Mouse (Mus musculus): Measurements from ENCODE around the gene Cct8.
"Not testable (repeated sequence)": the region's sequence is repeated elsewhere in the genome, so short reads cannot be mapped to it uniquely, and the experiment has no call there.

Gene Cct8

DNA sequence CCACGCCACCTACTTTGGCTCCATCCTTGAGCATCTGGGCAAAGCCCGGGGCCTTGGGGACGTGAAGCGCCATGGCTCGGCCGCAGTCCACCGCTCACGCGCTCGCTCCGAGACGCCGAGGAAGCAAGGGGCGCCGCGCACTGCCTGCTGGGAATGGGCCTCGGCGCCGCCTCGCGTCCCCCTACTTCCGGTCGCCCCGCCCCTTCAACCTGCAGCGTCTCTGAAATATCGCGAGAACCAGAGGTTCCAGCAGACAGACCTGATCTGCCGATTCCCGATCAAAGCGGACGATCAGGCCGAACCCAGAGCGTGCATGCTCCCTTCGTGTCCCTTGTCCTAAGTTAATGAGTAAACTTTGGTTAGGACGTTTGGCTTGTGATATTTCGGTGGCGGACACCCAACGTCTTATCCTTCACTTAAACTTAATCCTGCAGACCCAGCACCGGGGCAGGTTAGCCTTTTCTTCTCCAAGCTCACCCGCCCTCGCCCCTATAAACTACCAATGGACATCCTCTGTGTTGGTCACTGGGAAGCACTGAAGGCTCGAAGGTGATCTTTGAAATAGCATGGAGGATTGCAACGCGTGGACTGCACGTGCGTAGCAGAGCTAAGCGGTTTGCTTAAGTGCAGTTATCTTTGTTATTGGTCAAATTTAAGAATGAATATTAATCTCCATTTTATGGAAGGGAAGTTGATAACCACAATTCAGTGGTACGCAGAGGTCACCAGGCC is at the start of gene Cct8:
Cct8 (minus strand) TSS at position 158 of the 732 bp plus-strand sequence.
- peak; percentile 99 for DNase-seq

DNA sequence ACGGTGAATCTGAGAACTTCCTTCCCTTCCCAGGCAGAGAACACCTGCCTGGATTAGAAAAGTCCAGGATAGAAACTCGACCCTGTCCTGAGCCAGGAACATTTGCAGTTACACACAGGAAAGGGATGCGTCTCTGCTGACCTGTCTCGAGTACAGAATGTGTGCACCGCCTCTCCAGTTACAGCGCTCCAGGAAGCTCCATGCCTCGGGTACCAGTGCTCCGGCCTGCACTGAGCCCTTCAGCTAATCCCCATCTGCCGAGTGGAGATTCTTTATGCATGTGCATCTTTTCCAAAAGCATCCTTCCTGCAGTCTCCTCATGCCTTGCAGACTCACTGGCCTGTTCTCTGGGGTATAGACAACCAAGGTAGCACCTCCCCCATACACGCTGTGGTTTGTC is 33.1 kb upstream of the Cct8 start:
- DNase-seq: no peak

DNA sequence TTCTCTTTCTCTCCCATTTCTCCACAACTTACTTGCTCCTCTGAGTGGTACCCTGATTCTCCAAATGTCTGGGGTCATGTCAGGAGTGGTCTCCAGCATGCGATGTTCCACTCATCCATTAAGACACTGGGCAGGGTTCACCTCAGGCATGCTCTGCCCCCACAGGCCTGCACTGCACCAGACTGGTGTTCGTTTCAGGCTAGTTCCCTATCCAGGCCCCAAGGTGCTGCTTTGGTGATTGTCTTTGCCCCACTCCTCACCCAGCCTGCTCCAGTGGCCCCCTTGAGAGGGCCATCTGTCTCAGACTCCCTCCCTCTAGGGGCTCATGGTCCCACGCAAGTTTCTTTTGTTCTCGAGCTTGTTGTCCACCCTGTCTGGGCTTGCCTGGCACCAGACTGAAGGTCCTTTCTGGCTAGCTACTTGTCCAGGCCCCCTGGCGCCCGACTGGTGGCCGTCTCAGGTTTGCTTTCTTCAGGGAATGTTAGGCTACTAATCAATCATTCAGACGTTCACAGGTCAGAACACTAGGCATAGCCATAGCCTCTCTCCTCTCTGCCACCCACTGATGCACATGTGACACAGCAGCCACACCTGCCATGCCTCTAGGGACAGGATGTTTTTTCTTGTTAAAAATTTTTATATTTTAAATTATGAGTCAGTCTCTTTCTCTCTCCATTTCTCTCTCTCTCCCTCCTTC is 32.0 kb upstream of the Cct8 start:
- DNase-seq: no peak

DNA sequence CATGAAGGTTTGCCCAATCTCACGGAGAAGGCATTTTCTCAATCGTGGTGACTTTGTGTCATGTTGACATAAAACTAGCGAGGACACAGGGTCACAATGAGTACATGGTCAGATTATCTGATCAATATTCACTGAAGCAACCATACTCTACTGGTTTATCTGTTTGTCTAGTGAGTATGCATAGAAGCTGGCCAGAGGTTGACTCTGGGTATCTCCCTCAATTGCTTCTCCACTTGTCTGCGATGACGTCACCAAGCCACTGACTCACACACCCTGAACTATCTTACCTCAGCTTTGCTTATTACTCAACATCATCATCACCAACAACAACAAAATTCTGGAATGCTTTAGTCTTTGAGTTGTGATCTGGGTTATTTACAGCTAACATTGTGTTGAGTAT is 28.6 kb upstream of the Cct8 start:
- DNase-seq: no peak

DNA sequence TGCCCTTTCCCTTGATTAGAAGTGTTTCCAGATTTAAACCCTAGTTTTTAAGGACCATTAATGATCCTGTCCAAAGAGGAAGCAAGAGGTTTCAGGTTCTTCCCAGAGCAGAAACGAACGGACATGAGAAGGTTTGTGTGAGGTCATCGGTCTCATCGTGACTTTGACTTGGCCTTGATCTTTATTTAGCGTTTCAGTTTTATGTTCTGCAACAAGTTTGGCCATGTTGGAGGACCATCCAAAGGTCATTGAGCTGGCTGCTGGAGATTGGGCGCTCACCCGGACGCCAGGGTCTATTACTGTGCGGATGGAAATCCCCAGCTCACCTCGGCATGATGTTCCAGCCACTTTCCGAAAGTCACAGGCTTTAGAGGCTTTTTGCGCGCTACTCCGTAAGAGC is 16.7 kb upstream of the Cct8 start:
- DNase-seq: no peak

DNA sequence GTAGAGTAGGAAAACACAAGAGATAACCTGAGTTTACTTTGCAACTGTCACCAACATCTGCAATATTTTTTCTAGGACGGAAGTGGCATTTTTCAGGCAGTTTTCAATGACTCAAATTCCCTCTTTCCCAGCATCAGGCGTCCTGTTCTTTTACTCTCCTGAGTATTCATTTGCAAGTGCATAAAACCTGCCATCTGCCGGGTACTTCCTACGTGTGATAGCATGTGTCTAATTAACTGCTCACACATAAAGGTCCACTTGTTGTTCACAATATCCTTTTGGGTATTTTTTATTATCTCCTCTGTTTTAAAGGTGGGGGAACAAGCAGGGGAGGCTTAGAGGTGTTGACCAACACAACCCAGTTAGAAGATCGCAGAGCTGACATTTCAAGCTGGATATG is 16.0 kb upstream of the Cct8 start:
- no peak for DNase-seq

DNA sequence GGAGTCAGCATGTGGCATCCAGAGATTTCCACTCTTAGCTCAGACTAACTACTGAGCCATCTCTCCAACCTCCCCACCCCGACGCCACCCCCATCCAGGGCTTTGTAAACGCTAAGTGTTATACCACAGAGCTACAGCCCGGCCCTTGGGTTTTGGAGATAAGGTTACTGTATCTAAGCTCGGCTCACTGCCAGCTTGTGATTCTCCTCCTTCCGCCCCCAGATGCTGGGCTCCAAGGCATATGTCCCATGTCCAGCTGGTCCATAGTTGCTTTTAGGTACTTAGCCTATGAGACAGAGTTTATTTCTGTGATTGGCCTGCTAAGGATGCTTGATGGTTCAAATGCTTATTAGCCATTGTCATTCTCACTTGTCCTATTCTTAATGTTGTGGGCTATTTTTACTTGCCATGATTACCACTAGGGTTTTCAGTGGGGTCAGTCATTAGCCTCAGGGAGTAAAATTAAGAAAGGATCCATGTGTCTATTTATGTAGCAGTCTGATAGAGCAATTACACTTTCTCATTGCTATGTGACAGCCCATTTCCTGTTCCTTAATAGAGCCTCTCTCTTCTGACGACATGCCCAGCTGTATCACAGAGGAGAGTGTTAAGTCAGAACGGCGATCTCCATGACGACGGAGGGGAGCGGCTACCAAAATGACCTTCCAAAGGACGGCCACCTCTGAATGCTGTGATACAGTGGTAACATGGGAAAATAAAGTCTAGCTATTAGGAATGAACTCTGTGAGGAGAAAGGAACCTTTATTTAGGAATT is 5.8 kb upstream of the Cct8 start:
- peak; percentile 45 for DNase-seq

DNA sequence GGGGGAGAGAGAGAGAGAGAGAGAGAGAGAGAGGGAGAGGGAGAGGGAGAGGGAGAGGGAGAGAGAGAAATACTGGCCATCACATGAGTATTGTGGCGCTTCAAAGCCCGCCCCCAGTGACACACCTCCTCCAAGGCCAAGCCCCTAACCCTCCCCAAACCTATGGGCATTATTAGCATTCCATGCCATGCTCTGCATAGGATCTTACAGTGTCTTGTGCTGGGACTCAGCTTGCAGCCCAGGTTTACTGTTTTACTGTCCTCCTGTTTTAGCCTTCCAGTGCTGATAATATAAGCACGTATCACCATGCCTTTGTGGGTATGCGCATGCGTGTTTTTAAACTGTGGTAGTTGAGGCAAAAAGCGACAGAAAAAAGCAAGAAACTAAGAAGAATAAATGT is 3.9 kb upstream of the Cct8 start:
- no peak for DNase-seq

DNA sequence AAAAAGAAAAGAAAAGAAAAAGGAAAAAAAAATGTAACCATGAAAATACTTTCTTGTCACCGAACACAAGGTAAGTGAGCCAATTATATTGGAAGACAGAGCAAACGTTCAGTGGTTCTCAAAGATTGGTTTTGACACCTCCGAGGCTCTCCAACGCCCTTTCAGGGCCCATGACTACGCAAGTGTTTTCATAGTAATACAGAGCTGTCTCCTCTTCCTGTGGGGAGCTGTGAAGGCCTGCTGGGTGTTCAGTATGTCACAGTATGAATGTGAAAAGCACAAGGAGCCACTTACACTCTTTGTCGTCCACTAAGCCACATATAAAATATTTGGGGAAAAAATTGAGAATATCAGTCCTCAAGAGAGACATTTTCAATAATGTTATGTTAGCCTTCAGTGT is 1.5 kb upstream of the Cct8 start:
- no peak for DNase-seq

DNA sequence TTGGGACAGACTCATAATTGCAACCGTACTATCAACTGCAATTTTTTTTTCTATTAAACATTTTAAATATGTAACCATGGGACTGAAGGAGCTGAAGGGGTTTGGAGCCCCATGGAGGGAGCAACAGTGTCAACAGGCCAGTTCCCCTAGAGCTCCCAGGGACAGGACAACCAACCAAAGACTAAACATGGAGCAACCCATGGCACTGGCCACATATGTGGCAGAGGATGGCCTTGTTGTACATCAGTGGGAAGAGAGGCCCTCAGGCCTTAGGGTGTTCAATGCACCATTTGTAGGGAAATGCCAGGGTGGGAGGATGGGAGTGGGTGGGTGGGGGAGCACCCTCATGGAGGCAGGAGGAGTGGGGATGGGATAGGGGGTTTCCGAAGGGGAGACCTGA is 1.1 kb upstream of the Cct8 start:
- no peak for DNase-seq

DNA sequence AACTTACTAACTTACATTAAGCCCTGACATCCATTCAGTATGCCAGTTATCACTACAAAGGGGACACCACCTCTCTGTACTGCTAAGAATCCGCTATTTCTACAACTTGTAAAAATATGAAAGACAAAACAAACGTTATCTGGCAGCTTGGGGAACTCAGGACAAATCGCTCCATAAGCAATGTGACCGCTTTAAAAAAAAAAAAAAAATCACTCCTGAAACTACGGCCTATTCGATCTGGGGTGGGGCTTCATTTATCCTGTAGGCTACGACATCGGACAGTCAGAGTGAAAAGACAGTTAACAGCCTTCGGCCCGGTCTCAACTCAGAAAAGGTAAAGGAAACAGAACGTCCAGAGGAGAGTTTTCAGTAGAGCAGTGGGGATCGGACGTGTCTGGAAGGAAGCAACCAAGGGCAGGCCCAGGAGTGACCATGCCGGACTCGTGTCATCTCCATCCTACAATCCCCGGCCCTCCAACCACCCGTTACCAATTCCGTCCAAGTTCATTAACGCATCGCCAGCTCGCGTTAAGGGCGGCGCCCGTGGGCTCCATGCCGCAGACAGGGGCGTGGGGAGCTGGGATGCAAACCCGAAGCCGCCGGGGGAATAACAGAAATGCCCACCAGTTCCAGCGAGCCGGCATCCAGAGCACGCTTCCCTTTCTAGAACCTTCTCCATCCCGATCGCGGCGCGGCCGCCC is 568 bp downstream of the Cct8 start:
- no peak for DNase-seq

DNA sequence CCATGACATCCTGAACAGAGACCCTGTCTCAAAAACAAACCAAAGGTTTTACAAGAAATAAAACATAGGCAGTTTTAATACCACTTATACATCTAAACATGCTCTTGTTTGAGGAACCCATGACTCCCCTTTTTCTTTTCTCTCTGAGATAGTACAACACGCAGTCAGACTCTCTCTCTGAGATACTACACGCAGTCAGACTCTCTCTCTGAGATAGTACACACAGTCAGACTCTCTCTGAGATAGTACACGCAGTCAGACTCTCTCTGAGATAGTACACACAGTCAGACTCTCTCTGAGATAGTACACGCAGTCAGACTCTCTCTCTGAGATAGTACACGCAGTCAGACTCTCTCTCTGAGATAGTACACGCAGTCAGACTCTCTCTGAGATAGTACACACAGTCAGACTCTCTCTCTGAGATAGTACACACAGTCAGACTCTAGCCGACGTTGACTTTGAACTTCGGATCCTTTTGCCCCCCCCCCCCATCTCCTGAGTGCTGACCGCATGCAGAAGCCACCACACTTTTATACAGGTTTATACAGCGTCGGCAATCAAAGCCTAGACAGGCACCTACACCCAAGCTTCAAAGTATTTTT is 3.4 kb downstream of the Cct8 start:
- not testable (repeated sequence) for DNase-seq

DNA sequence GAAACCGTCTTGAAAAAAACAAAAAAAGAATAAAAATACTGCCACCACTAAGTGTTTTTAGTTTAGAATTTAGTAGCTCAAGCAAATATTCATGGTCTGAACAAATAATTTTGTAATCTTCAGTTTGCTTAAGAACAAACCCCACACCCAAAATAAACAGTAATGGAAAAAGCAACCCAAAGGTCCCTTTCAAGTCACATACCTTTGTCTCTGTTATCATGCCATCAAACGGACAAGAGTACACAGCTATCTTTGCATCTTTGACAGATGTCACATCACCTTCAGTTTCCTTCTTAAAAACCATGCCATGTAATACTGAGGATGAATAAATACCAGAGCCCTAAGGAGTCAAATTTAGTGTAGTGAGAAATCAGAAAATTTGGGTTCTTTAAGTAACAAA is 7.1 kb downstream of the Cct8 start:
- no peak for DNase-seq

DNA sequence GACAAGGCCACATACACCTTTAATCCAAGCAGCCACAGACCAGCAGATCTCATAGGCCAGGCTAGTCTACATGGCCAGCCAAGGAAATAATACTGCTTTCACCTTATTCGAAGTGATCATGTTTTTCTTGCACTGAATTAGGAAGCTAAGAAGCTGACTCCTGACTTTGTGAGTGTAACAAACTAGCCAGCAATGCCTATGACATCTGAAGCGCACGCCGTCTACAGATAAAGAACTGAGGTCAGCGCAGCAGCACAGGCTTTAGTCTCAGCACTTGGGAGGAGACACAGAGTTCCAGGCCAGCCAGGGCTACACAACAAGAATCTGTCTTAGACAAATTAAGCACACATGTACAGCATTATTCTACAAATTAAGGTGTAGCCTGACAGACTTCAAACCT is 8.9 kb downstream of the Cct8 start:
- DNase-seq: no peak

DNA sequence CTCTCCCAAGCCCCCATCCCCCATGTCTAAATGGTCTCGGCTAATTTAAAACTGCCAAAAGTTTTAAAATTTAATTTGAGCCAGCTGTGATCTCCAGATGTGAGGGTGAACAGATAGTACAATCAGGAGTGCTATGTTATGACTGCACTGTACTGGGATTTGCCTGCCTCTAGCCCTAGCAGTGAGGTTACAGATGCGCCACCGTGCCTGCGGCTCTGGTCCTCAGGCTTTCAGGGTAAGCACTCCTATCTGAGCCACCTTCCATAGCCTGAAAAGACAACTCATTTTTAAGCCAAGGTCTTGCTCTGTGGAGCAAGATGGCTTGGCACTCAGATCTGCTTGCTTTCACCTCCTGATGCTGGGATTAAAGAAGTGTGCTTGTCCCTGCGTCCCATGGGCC is 11.3 kb downstream of the Cct8 start:
- no peak for DNase-seq

DNA sequence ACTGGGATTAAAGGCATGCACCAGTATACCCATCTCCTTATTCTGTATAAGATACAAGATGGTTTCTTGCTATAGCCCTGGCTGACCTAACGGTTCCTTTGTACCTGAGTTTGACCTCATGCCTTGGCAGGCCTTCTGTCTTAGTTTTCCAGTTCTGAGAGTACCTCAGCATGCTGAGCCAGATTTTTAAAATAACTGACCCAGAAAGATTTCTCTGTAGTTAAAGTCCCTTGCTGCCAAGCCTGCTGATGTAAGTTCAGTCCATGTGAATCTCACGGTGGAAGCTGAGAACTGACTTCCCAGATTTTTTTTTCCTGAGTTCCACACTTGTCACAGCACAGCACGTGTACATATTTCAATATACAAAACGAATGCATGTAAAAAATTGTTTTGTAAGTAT is 25.1 kb downstream of the Cct8 start:
- DNase-seq: no peak

DNA sequence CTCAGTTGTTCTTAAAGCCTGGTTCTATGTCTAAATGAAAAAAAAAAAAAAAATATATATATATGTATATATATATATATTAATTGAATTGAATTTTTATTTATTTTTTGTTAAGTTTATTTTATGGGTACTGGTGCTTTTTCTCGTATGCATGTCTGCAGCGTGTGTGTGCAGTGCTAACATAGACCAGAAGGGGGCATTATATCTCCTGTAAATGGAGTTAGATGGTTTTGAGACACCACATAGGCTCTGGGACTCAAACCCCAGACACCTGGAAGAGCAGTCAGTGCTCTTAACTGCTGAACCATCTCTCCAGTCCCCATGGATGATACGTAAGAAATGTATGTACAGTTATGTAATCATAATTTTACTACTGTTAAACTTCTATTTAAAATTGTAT is 36.9 kb downstream of the Cct8 start:
- no peak for DNase-seq

DNA sequence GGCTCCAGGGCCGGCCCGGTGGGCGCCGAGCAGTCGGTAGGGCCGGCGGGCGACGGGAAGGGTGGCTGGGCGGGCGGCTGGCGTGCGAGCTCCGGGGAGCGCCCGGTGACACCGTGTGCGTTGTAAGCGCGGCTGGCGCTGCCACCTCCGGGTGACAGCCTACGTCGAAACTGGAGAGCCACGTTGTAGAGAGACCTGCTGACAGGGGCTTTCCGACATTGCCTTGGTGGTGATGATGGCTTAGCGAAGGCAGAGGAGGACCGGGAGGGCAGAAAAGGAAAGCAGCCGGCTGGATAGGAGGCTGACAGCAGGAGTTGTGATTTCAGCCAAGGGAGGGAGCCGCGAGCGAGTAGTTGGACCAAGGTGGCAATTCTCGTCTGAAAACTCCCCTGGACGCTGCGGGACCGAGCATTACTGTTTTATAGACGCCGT is 40.5 kb downstream of the Cct8 start:
- peak; percentile 28 for DNase-seq

DNA sequence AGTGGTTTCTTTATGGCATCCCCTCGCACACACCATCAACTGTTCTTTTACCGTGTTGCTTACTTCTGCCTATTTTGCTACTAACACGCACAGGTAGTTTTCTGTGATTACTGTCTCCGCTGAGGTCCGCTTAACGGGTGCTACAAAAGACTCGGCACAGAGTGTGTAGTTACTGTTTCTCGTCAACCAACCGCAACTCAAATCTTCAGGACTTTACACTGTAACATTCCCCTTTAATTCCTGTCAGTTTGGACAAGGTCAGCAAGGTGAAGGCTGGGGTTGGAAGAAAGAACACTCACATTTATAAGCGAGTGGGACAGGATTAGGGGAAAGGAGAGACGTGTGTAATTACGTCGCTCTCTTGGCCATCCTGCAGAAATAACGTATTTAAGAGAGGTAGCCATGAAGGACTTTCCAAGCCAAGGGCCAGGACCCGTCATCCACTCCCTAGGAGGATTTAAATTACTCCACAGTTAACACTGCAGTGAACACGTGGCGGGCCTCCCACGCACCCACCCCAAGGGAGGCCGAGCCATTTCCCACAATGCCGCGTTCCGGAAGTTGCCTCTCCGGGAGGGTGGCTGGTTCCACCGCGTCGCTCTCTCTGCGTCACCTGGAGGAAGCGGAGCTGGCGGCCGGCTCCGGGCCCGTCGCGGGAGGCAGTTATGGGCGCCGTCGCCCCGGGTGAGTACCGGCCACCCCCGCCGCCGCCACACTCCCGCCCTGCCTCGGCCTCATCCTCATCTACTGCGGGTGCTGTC is 41.1 kb downstream of the Cct8 start, which contains the start of gene Usp16:
Usp16 (plus strand) TSS at position 285 of the 761 bp plus-strand sequence.
- peak; percentile 96 for DNase-seq

DNA sequence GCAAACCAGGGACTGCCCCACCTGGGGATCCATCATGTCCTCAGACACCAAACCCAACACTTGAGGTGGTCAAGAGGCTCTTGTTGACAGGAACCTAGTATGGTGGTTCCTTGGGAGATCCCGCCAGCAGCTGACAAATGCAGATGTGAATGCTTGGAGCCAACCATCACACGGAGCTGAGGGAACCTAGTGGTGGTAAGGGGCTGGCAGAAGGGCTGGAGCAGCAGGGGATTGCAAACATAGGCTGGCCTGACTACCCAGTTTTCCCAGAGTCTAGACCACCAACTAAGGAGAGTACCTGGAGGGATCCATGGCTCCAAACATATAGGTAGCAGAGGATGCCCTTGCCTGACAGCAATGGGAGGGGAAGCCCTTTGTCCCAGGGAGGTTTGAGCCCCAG is 42.4 kb downstream of the Cct8 start:
- no peak for DNase-seq

DNA sequence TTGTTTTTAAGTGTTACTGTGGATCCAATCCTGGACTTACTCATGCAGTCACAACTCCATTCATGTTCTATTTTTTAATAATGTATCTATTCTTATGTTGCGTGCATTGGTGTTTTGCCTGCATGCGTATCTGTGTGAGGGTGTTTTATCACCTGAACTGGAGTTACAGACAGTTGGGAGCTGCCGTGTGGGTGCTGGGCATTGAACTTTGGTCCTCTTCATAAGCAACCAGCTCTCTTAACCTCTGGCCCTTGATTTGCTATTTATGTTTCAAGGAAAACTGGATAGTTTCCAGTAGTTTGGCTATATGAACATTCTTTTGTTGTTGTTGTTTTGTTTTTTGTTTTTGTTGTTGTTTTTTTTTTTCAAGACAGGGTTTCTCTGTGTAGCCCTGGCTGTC is 50.1 kb downstream of the Cct8 start:
- DNase-seq: no peak

DNA sequence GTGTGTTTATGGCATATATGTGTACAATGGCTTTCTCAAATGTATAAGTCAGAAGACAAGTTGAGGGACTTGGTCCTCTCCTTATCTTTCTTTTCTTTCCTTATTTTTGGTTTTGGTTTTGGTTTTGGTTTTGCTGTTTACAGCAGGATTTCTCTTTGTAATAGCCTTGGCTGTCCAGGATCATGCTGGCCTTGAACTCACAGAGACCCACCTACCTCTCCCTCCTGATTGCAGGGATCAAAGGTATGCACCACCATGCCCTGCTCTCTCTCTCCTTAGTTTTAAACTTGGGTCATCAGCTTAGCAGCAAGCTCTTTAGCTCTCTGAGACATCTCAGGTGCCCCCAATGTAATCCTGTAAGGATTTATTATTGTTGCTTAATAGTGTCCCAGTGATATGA is 50.6 kb downstream of the Cct8 start:
- no peak for DNase-seq
